Mouse (Mus musculus): ENCODE data around the gene Hcls1. TPM values are rescaled to one million over a fixed set of nuclear protein-coding genes. Genes with fewer than 3 reads are reported as not detected.
A peak's percentile ranks its signal among the peaks of the same experiment; 100 is the strongest.

Gene Hcls1
- polyA plus RNA-seq, 1 experiment from 2014 or later: 5.7 TPM

DNA sequence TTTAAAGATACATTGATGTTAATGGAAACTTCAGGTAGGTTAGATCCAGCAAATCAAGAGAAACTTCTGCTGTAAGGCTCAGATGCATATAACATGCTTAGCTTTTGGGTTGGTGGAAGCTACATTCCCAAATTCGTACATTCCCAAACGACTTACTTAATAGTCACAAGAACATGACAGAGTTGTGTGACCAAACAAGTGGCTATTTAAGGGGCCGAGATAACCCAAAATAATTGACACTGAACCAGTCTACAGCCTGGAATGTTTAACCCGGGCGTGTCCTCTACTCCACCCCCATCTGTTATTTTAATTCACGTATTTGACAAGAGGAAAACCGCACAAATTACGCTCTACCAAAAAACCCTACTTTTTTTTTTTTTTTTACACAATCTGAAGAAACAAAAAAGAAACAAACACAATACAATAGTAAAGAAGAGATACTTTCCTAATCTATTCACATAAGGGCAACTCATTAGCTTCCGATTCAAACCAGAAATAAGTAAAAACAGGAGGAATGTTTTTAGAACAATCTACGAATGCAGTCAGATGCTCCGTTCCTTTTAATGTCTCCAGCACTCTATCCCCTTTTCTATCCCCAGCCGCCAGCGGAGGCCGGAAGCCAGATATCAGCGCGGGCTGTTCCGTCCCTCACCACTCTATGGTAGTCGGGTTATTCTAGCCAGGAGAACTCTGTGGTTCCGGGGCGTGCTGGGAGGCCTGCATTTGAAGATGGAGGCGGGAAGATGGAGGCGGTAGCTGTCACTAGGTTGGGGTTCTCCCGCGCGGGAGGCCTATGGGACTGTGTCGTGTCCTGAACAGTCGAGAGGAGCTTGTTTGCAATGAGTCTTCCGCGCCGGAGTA, 76.5 kb downstream of the Hcls1 start, which contains the start of gene Polq:
TSS of gene Polq (plus strand) at position 726 of the 861 bp plus-strand sequence.
- 5% methylated on average over 30 of the region's 30 CpGs for WGBS
- Histone ChIP-seq H3K9me3 (ENCODE audit: low read length) (no peaks in the 10 kb centered on the region), H3K4me3 (ENCODE audit: low read length) (peak within 1 kb of the TSS; percentile 97), H3K4me1 (ENCODE audit: insufficient read depth, low read length) (peaks cover 14% of the 10 kb centered on the region), H3K9ac (replicated peaks; ENCODE audit: low read length) (peak within 1 kb of the TSS; percentile 83), H3K36me3 (ENCODE audit: insufficient read depth, low read length) (no peaks in the 10 kb centered on the region), H3K4me2 (replicated peaks; ENCODE audit: low read depth, low read length) (peak within 1 kb of the TSS; percentile 82), H3K27ac (ENCODE audit: low read length) (no peak within 1 kb of the TSS), H3K27me3 (ENCODE audit: insufficient read depth, low read length) (no peaks in the 10 kb centered on the region)
- peak; percentile 99 for ATAC-seq (ENCODE audit: low FRiP score, low TSS enrichment)

DNA sequence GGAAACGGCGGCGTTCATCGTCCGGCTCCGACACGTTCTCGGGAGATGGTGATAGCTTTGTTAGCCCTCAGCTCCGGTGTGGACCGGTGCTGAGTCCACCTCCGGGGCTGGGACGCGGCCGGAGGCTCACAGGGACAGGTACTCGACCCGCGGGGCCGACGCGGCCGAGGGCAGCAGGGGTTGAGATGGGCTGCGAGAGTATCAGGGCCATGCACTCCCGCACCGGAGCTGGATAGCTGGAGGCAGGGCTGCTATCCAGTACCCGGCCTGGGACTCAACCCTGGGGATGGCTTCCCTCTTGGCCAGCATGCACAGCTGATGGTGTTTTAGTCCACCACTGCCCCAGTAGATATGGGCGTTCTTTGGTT, 77.1 kb downstream of the Hcls1 start:
- H3K4me2 ChIP-seq (replicated peaks; ENCODE audit: low read depth, low read length): peak overlapping the region; percentile 82
- ATAC-seq (ENCODE audit: low FRiP score, low TSS enrichment): peak; percentile 85
- H3K4me3 ChIP-seq (ENCODE audit: low read length): peak overlapping the region; percentile 97
- no peak overlapping the region for H3K27ac ChIP-seq (ENCODE audit: low read length)
- H3K9ac ChIP-seq (replicated peaks; ENCODE audit: low read length): peak overlapping the region; percentile 83
- under 1% methylated on average over 26 of the region's 26 CpGs for WGBS
- no peaks in the 10 kb centered on the region for H3K27me3 ChIP-seq (ENCODE audit: insufficient read depth, low read length)
- H3K36me3 ChIP-seq (ENCODE audit: insufficient read depth, low read length): no peaks in the 10 kb centered on the region
- peaks cover 14% of the 10 kb centered on the region for H3K4me1 ChIP-seq (ENCODE audit: insufficient read depth, low read length)
- H3K9me3 ChIP-seq (ENCODE audit: low read length): no peaks in the 10 kb centered on the region

DNA sequence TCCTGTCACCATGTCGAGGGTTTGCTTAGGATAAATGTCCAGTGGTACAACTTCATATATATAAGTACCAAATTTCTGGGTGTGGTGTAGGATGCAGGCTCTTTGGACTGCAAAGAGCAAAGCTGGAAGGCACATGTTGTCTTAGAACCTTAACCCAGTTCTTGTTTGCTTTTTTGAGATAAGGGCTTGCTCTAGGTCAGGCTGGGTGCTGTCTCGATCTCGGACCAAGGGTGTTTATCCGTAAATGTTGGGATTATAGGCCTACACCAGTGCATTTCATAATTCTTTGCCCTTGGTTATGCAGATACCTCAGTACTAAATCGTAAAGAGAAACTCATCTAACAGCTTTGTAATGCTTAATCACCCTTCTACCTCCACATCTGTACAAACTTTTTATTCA, 77.6 kb downstream of the Hcls1 start:
- H3K27ac ChIP-seq (ENCODE audit: low read length): no peak overlapping the region
- no peaks in the 10 kb centered on the region for H3K36me3 ChIP-seq (ENCODE audit: insufficient read depth, low read length)
- peak overlapping the region; percentile 97 for H3K4me3 ChIP-seq (ENCODE audit: low read length)
- H3K4me1 ChIP-seq (ENCODE audit: insufficient read depth, low read length): peaks cover 14% of the 10 kb centered on the region
- peak overlapping the region; percentile 83 for H3K9ac ChIP-seq (replicated peaks; ENCODE audit: low read length)
- H3K27me3 ChIP-seq (ENCODE audit: insufficient read depth, low read length): no peaks in the 10 kb centered on the region
- H3K4me2 ChIP-seq (replicated peaks; ENCODE audit: low read depth, low read length): peak overlapping the region; percentile 82
- no peaks in the 10 kb centered on the region for H3K9me3 ChIP-seq (ENCODE audit: low read length)
- 65% methylated on average over 5 of the region's 5 CpGs for WGBS
- no peak for ATAC-seq (ENCODE audit: low FRiP score, low TSS enrichment)

Other genes starting within 250 kb of the Hcls1 start
- 8.8 and 9.6 TPM in 2 replicates for gene Ildr1, start 241.0 kb upstream of the Hcls1 start, polyA plus RNA-seq (2015; fragmentation: Nextera tagmentation; extraction: Ambion mirVana)
- 21.7 and 28.5 TPM in 2 replicates for gene Slc15a2, start 150.0 kb upstream of the Hcls1 start, polyA plus RNA-seq (2015; fragmentation: Nextera tagmentation; extraction: Ambion mirVana)
- 33.8 TPM in 2 replicates for gene Iqcb1, start 106.6 kb upstream of the Hcls1 start, polyA plus RNA-seq (2015; fragmentation: Nextera tagmentation; extraction: Ambion mirVana)
- 9.8 and 11.6 TPM in 2 replicates for gene Eaf2, start 60.0 kb upstream of the Hcls1 start, polyA plus RNA-seq (2015; fragmentation: Nextera tagmentation; extraction: Ambion mirVana)
- gene Golgb1, start 59.8 kb upstream of the Hcls1 start, polyA plus RNA-seq (2015; fragmentation: Nextera tagmentation; extraction: Ambion mirVana): 97.0 and 106 TPM in 2 replicates
- gene Fbxo40, start 55.5 kb downstream of the Hcls1 start, polyA plus RNA-seq (2015; fragmentation: Nextera tagmentation; extraction: Ambion mirVana): 1.6 and 2.2 TPM in 2 replicates
- gene Polq, start 76.8 kb downstream of the Hcls1 start, polyA plus RNA-seq (2015; fragmentation: Nextera tagmentation; extraction: Ambion mirVana): 6.3 and 7.8 TPM in 2 replicates

Data from kidney, embryonic 16.5 days (tissue).